Mouse (Mus musculus): ENCODE data around the gene Brd3.

Brd3 gene

DNA sequence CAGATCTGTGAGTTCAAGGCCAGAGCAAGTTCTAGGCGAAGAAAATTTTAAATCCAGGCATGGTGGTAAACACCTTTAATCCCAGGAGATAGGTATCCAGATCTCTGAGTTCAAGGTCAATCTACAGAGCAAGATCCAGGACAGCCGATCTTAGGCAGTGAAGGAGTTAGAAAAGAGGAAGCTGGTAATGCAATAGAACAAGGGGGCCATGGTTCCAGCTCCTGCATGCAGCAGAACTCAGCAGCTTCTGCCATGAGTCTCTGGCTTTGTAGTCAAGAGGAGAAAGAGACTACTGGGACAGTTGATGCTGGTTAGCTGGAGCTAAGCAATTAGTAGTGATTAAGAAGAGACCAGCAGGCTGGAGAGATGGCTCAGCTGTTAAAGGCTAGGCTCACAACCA lies 105.9 kb downstream of the Brd3 start:
- no peak for DNase-seq (ENCODE audit: low spot score)

DNA sequence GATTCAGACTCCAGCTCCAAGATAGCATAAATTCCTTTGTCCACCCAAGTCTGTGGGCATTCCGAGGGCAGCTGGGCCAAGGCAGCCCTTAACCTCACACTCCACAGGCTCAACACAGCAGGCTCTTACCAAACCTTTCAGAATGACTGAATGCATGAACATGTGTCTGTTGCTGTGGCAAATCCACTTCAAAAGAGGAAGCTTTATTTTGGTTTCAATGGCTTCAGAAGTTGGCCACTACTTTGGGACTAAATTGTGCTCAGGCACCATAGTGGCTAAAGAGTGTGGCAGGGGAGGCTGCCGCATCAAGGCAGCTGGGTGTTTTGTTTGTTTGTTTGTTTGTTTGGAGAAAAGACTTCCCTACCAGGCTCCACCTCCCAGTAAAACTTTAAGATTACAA lies 107.4 kb downstream of the Brd3 start:
- DNase-seq (ENCODE audit: low spot score) = no peak

DNA sequence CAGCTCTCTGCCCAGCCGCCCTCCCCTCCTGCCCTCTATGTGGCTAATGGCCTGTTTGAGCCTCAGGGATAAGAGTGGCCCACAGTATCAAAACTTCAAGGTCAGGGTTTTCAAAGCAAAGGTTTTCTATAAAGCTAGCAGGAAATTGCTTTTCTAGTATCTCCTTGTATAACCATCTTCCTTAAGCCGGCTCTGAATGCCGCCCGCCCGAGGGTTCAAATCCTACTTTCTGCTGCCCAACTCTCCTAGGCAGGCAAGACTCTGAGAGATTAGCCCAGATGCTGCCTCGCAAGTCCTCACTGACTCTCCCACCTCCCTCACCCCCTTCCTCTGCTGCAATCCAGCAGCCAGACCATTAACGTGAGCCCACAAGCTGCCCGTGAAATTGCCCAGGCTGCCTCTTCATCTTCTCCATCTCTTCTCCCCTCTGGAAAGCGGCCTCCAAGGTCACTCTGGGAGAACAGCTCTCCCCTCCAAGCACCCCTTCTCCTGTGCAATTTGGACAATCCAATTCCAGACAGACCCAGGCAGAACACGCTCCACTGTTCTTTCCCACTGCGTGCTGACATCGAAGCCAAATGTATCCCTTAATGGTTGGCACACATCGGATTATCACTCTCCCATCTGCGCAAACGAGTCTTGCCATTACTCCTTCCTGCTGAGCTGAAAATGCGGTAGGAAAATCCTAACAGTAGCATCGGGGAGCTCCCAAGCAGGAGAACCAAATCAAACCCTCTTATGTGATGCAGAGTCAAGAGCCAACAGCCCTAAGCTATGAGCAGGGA lies 110.6 kb downstream of the Brd3 start:
- no peak for DNase-seq (ENCODE audit: low spot score)

All from urinary bladder, postnatal 25 days (tissue).